Mouse (Mus musculus) cerebellum, postnatal 4 days (tissue): Measurements from ENCODE around the gene Pdcd2l.

Source experiments
- DNase-seq, 2 experiments: peaks; one replicate each; pipeline ENCODE4 v3.0.0; 2022; ENCODE audit warnings: low spot score in 2 of 2, mixed read lengths in 1 of 2

Pdcd2l gene

DNA sequence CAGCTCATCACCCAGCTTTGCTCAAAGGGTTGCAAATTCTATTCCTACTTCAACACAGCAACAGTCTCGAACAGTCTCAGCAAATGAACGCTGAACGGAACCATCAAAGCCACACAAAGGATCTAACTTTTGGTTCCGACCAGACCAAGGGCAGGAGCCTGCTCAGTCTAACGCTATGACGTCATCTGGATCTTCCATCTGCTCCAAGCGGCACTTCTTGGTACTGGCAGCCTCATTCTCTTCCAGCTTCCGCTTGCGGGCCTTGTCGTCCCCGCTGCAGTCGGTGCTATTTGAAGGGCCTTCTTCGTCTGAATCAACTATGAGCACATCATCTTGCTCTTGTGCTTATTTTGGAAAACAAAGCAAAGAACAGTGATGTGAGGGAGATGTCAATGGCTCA is 55.3 kb downstream of the Pdcd2l start:
- DNase-seq: no peak

DNA sequence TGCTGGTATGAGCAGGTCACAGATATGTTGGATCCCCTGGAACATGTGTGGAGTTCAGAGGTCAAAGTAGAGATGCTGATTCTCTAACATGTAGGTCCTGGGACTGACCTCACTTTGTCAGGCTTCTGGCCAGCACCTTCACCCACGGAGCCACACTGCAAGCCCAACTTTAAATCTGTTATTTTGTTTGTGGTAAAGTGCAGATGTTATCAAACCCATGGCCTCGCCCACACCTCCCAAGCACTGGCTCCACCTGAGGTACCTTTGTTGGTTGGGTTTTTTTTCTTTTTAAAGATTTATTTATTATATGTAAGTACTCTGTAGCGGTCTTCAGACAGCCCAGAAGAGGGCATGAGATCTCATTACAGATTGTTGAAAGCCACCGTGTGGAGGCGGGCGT is 57.0 kb downstream of the Pdcd2l start:
- DNase-seq: no peak
